Mouse (Mus musculus) lung, postnatal 0 days (tissue): ENCODE data around the gene Schip1.

ENCODE experiments used
- CTCF ChIP-seq: IDR thresholded peaks from 2 replicates; pipeline ENCODE4 v1.5.1; 2016; ENCODE audit warnings: antibody characterized with exemption, mild to moderate bottlenecking
- EP300 ChIP-seq: IDR thresholded peaks from 2 replicates; pipeline ENCODE4 v1.6.1; 2016; ENCODE audit warnings: antibody characterized with exemption, mild to moderate bottlenecking, control low read depth

DNA sequence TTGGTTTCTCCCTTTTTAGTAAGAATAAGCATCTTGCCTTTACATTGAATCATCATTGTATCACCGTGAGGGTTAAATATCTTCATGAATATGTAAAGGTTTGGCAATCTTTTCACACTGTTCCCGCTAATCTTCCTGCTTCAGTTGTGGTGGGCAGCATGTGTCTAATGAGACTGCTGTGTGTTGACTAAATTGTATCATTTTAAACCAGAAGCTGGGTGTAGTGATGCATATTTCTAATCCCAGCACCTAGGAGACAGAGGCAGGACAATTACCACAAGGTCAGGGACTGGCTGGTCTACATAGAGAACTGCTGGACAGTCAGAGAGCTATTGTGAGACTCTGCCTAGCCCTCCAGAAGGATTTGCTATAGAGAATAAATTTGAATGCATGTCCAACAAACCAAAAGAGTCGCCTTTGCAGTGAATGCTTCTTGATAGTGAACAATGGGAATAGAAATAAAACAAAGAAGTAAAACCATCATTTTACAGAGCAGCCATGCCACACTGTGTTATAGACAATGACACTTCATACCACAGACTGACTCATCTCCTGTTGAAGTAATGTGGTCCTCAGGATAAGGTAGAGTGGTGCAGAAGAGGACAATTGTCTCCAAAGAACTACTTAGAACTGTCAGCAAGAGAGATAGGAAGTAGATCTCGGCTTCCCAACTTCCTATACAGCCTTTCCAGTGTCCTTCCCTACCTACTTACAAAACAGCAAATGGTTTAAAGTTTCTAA, 137.7 kb downstream of the Schip1 start:
- TF ChIP-seq CTCF = no peak
- no peak for TF ChIP-seq EP300
